Mouse (Mus musculus): ENCODE data around the gene Msx1. TPM values are rescaled to one million over a fixed set of nuclear protein-coding genes. Genes with fewer than 3 reads are reported as not detected.
A peak's percentile ranks its signal among the peaks of the same experiment; 100 is the strongest.

Msx1 gene
- polyA plus RNA-seq, 1 experiment from 2014 or later, result 2.0 TPM

DNA sequence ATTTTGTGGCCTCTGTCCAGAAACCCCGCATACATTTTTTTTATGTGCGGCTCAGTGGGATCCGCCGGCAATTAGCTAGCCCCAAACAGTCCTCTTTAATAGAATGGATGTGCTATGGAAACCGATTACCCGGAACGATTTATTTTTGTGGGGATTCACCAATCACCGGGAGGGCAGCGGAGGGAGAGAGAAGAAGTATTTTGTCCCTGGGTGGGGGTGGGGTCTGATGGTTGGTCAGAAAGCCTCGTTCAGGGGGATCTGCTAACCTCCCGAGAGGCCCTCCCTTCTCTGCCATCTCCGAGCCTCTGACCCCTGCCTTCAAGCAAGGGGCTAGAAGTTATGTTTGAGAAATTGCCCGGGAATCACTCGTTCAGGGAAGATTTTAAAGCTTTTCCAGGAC, 3.6 kb upstream of the Msx1 start:
- Histone ChIP-seq H3K27me3 (ENCODE audit: control insufficient read depth, insufficient read depth, low read length) (peaks cover 96% of the 10 kb centered on the region), H3K4me2 (ENCODE audit: low read depth, low read length) (no peak overlapping the region), H3K9ac (ENCODE audit: low read length) (no peak overlapping the region), H3K4me1 (ENCODE audit: control insufficient read depth, insufficient read depth, low read length) (peaks cover 9% of the 10 kb centered on the region), H3K27ac (ENCODE audit: low read length) (no peak overlapping the region), H3K36me3 (ENCODE audit: control insufficient read depth, insufficient read depth, low read length) (no peaks in the 10 kb centered on the region), H3K9me3 (replicated peaks; ENCODE audit: control insufficient read depth, low read length) (0 out of 2 replicates have a peak, but pooled peaks cover 5% of the 10 kb centered on the region), H3K4me3 (replicated peaks; ENCODE audit: low read length) (no peak overlapping the region)
- 1% methylated on average over 14 of the region's 14 CpGs for WGBS
- ATAC-seq (ENCODE audit: insufficient read depth, low FRiP score), result no peak

DNA sequence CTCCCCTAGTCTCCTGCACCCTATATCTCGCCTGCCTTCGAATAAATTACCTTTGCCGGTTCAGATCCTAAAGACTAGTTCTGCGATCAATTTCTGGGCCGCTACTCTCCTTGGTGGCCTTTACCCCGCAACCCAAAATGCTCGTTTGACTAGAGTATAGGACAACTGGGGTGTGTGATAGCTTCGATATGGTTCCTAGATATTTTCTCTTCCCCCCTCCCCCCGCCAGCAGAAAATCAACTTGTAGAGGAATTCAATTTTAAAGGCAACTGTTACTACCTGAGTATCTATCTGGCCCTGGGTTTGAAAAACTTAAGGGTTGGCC, 3.2 kb upstream of the Msx1 start:
- Histone ChIP-seq H3K9ac (ENCODE audit: low read length) (no peak overlapping the region), H3K27me3 (ENCODE audit: control insufficient read depth, insufficient read depth, low read length) (peaks cover 92% of the 10 kb centered on the region), H3K4me3 (replicated peaks; ENCODE audit: low read length) (no peak overlapping the region), H3K4me2 (ENCODE audit: low read depth, low read length) (no peak overlapping the region), H3K4me1 (ENCODE audit: control insufficient read depth, insufficient read depth, low read length) (peaks cover 9% of the 10 kb centered on the region), H3K9me3 (replicated peaks; ENCODE audit: control insufficient read depth, low read length) (0 out of 2 replicates have a peak, but pooled peaks cover 5% of the 10 kb centered on the region), H3K36me3 (ENCODE audit: control insufficient read depth, insufficient read depth, low read length) (no peaks in the 10 kb centered on the region), H3K27ac (ENCODE audit: low read length) (no peak overlapping the region)
- ATAC-seq (ENCODE audit: insufficient read depth, low FRiP score), result no peak
- WGBS, result 2% methylated on average over 9 of the region's 9 CpGs

DNA sequence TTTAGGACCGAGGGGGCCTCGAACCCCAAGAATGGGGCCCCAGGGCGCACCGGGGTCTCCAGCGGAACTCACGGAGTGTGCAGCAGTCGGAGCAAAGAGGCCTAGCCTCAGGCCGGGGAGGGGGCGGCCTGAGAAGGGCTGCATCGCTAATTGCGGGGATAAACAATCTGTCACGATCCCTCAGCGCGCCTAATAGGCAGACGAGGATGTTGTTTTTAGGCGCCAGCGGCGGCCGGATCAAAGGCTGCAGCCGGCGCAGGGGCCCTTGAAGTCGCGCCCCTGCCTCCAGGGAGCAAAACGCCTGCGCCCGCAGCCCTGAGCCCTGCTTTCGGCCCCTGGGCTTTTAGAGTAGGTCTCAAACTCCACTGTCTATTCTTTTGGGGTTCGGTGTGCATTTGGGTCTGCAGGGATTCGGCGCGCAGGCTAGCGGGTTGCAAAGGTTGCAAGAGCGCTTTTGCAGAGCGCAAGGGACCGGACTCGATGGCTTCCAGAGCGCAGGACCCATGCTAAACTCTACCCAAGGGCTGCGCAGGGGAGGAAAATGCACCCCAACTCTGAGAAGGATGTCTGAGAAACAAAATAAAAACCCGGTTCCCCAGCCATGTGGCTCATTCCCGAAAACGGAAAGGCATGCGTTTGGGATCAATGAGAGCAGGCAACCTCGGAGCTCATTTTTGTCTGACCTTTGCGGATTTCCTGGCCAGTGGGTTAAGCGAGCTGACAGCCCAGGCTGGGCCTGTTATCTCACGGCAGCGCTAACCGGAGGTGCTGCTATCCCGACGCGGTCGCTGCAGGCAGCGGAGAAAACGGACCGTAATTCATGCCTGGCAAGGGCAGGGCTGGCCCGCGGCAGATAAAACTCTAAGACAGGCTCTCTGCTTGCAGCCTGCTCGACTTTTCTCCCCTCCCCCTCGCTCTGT, 2.6 kb upstream of the Msx1 start:
- Histone ChIP-seq H3K4me1 (ENCODE audit: control insufficient read depth, insufficient read depth, low read length) (peaks cover 9% of the 10 kb centered on the region), H3K27me3 (ENCODE audit: control insufficient read depth, insufficient read depth, low read length) (peaks cover 92% of the 10 kb centered on the region), H3K9me3 (replicated peaks; ENCODE audit: control insufficient read depth, low read length) (0 out of 2 replicates have a peak, but pooled peaks cover 5% of the 10 kb centered on the region), H3K4me3 (replicated peaks; ENCODE audit: low read length) (no peak overlapping the region), H3K4me2 (ENCODE audit: low read depth, low read length) (no peak overlapping the region), H3K27ac (ENCODE audit: low read length) (no peak overlapping the region), H3K9ac (ENCODE audit: low read length) (no peak overlapping the region), H3K36me3 (ENCODE audit: control insufficient read depth, insufficient read depth, low read length) (no peaks in the 10 kb centered on the region)
- WGBS, result 1% methylated on average over 59 of the region's 59 CpGs
- ATAC-seq (ENCODE audit: insufficient read depth, low FRiP score), result no peak

DNA sequence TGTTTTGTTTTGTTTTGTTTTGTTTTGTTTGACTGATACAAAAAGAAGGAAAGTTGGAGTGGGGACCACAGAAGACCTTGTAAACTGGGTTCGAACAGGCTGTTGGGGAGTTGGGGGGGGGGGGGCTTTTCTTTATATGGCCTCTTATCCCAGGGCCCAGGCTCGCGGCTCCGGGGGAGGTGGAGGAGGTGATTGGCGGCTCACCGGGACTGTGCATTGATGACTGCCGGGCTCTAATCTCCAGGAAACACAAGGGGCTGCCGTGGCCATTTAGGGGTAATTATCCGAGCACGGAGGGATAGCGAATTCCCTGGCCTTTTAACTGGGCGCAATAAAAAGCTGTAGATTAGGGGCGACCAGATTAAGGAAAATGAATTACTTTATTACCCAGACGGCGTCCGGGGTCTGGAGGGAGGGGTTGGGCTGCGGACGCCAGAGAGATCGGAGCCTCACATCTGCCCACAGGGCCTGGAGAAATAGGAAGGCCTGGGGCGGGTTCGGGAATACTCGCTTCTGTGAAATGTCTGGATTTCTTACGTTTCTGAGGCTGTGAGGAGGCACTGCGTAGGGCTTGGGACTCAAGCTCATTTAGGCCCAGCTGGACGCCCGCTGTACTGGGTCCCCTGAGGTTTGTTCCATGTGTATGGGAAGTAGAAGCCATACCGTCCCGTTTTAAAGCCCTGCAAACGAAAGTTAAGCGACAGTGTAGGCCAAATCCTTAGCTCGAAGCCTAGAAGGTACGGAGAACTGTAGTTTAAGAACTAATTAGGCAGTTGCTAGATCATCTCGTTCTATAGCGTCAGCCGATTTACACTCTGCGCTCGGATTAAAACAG, 1.4 kb upstream of the Msx1 start:
- Histone ChIP-seq H3K4me1 (ENCODE audit: control insufficient read depth, insufficient read depth, low read length) (peaks cover 9% of the 10 kb centered on the region), H3K27ac (ENCODE audit: low read length) (no peak overlapping the region), H3K27me3 (ENCODE audit: control insufficient read depth, insufficient read depth, low read length) (peaks cover 90% of the 10 kb centered on the region), H3K9me3 (replicated peaks; ENCODE audit: control insufficient read depth, low read length) (0 out of 2 replicates have a peak, but pooled peaks cover 5% of the 10 kb centered on the region), H3K4me3 (replicated peaks; ENCODE audit: low read length) (no peak overlapping the region), H3K9ac (ENCODE audit: low read length) (no peak overlapping the region), H3K4me2 (ENCODE audit: low read depth, low read length) (no peak overlapping the region), H3K36me3 (ENCODE audit: control insufficient read depth, insufficient read depth, low read length) (no peaks in the 10 kb centered on the region)
- WGBS, result 2% methylated on average over 37 of the region's 37 CpGs
- ATAC-seq (ENCODE audit: insufficient read depth, low FRiP score), result no peak

DNA sequence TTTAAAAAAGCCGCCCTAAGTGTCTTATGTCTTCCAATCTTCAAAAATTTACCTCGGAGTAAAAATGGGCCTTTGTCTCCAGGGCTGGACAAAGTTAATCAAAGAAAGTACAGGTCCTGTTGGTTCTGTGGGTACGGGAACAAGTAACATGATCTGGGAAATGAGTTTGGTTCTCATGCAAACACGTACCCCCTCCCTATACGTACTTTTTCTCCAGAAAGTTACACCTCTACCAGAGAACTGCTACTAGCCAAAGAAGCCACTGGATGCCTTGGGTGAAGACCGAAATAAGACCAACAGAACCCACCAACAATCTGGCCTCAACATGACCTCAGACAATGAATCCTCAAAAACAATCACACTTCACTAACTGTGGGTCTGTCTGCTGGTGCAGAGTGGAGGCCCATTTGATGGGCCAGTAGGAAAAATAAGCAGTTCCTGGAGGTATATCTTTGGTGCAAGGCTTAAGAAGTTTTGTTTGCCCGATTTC, 773 bp upstream of the Msx1 start:
- 0 out of 2 replicates have a peak, but pooled peaks cover 5% of the 10 kb centered on the region for H3K9me3 ChIP-seq (replicated peaks; ENCODE audit: control insufficient read depth, low read length)
- H3K9ac ChIP-seq (ENCODE audit: low read length), result no peak overlapping the region
- H3K27ac ChIP-seq (ENCODE audit: low read length), result no peak overlapping the region
- no peak overlapping the region for H3K4me3 ChIP-seq (replicated peaks; ENCODE audit: low read length)
- WGBS, result 7% methylated on average over 7 of the region's 7 CpGs
- H3K4me1 ChIP-seq (ENCODE audit: control insufficient read depth, insufficient read depth, low read length), result peaks cover 9% of the 10 kb centered on the region
- no peak for ATAC-seq (ENCODE audit: insufficient read depth, low FRiP score)
- H3K27me3 ChIP-seq (ENCODE audit: control insufficient read depth, insufficient read depth, low read length), result peaks cover 88% of the 10 kb centered on the region
- H3K36me3 ChIP-seq (ENCODE audit: control insufficient read depth, insufficient read depth, low read length), result no peaks in the 10 kb centered on the region
- no peak overlapping the region for H3K4me2 ChIP-seq (ENCODE audit: low read depth, low read length)

DNA sequence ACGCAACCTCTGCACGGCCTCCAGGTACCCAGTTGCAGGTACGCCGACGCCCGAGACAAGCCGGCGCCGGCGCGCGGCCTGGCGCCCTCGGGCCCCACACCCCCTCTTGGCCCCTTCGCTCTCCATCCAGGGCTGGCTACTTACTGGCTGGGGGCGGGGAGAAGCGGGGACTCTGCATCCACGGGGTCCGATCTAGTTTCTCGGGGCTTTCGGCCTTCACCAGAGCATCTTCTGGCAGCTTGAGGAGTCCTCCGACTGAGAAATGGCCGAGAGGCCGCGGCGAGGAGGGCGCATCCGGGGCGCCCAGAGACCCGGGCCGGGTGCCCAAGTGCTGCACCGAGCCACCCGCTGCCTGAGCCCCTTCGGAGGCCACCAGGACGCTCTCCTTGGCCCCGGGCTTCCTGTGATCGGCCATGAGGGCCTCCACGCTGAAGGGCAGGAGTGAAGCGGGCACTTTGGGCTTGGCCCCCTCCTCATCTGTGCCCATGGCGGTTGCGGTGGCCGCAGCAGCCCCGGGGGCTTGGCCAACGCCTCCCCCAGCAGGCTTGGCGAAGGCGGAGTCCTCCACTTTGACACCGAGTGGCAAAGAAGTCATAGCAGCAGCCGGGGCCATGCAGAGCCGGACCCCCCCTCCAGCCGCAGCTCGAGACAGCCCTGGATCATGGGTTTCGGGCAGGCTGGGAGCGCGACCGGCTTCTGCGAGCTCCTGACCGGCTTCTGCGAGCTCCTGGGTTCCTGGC, 492 bp downstream of the Msx1 start:
- H3K4me1 ChIP-seq (ENCODE audit: control insufficient read depth, insufficient read depth, low read length), result peaks cover 9% of the 10 kb centered on the region
- no peaks in the 10 kb centered on the region for H3K36me3 ChIP-seq (ENCODE audit: control insufficient read depth, insufficient read depth, low read length)
- ATAC-seq (ENCODE audit: insufficient read depth, low FRiP score), result no peak
- peak overlapping the region; percentile 43 for H3K4me3 ChIP-seq (replicated peaks; ENCODE audit: low read length)
- H3K27ac ChIP-seq (ENCODE audit: low read length), result no peak overlapping the region
- peak overlapping the region; percentile 74 for H3K4me2 ChIP-seq (ENCODE audit: low read depth, low read length)
- H3K27me3 ChIP-seq (ENCODE audit: control insufficient read depth, insufficient read depth, low read length), result peaks cover 88% of the 10 kb centered on the region
- WGBS, result under 1% methylated on average over 58 of the region's 58 CpGs
- H3K9me3 ChIP-seq (replicated peaks; ENCODE audit: control insufficient read depth, low read length), result no peaks in the 10 kb centered on the region
- H3K9ac ChIP-seq (ENCODE audit: low read length), result peak overlapping the region; percentile 54

DNA sequence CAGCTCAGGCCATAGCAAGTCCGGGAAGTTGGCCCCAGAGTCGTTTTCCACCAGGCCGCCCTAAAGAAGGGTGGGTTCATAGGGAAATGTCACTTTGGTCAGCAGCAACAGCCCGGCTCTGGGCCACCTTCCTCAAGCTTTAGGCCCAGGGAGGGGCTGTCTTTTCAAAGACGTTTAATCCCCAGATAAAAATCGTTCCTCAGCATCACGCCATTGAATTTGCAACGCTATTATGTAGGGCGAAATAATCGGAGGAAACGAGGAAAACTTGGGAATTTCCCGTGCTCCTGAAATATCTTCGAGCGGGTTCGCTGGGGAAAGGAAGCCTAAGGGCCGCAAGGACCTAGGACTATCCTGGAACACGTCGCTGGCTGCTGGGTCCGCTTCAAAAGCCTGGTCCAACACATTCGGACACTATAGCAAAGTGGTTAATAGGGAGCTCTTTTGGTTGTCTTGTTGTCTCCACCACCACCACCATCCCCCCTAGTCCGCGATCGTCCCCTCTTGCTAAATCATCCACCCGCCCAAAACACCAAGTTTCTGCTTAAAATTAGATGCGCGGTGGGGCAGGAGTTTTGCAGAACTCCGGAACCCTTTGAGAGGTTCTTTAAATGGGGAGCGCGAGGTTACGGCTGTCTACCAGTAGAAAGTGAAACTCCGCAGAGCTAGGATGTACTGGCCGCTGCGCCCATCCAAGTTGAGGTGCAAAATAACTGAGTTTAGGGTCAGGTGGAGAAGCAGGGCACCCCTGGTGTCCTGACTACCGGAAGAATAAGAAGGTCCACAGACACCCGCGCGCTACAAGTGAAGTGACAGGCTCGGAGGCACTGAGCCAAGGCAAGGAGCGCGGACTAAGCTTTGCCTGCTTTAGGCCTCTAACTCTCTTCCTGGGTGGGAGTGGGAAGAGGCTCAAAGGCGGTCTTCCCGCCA, 1.3 kb downstream of the Msx1 start:
- Histone ChIP-seq H3K4me3 (replicated peaks; ENCODE audit: low read length) (peak overlapping the region; percentile 43), H3K27me3 (ENCODE audit: control insufficient read depth, insufficient read depth, low read length) (peaks cover 88% of the 10 kb centered on the region), H3K9ac (ENCODE audit: low read length) (0 out of 2 replicates have a peak overlapping the region, but pooled peaks have one; percentile 54), H3K4me1 (ENCODE audit: control insufficient read depth, insufficient read depth, low read length) (peaks cover 9% of the 10 kb centered on the region), H3K36me3 (ENCODE audit: control insufficient read depth, insufficient read depth, low read length) (no peaks in the 10 kb centered on the region), H3K27ac (ENCODE audit: low read length) (no peak overlapping the region), H3K9me3 (replicated peaks; ENCODE audit: control insufficient read depth, low read length) (no peaks in the 10 kb centered on the region), H3K4me2 (ENCODE audit: low read depth, low read length) (peak overlapping the region; percentile 74)
- ATAC-seq (ENCODE audit: insufficient read depth, low FRiP score), result no peak
- 2% methylated on average over 42 of the region's 42 CpGs for WGBS

DNA sequence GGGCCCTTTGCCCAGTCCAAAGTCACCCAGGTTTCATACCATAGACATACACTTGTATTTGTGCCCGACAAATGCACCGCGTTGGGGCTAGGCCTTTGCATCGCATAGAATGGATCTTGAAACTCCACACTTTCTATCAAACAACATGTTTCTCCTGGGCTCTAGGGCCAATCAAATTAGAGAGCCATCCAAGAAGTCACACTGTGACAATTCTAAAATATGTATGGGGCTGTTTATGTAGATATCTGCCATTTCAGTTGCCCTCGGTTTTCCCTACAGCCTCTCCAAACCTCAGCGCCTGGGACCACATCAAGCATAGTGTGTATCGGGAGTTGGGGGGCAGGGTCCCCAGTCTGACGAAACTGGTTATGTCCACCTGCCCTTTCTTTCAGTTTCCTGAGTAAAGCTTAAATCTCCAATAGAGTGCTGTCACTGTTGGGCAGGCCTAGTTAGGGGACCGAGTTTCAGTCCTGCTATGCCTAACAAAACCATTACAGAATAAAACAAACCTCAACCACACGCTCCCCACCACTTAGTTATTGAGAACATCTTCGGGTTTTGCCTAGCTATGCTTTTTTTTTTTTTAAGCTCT, 2.2 kb downstream of the Msx1 start:
- Histone ChIP-seq H3K4me3 (replicated peaks; ENCODE audit: low read length) (no peak overlapping the region), H3K4me1 (ENCODE audit: control insufficient read depth, insufficient read depth, low read length) (peaks cover 9% of the 10 kb centered on the region), H3K9me3 (replicated peaks; ENCODE audit: control insufficient read depth, low read length) (no peaks in the 10 kb centered on the region), H3K27ac (ENCODE audit: low read length) (no peak overlapping the region), H3K27me3 (ENCODE audit: control insufficient read depth, insufficient read depth, low read length) (peaks cover 88% of the 10 kb centered on the region), H3K36me3 (ENCODE audit: control insufficient read depth, insufficient read depth, low read length) (no peaks in the 10 kb centered on the region), H3K9ac (ENCODE audit: low read length) (no peak overlapping the region), H3K4me2 (ENCODE audit: low read depth, low read length) (no peak overlapping the region)
- WGBS, result 15% methylated on average over 11 of the region's 11 CpGs
- ATAC-seq (ENCODE audit: insufficient read depth, low FRiP score), result no peak

Measured in stomach, embryonic 16.5 days (tissue).